Comparison of ENCODE assay signal across 16 mouse cellular contexts in genomic region chr1:22315537-22315936, GRCm38 (mm10).
DNase-seq lines count a peak whose midpoint lies in the region; ATAC-seq and TF ChIP-seq lines count a peak whose summit lies in the region.
"Had no signal": no experiment of that assay in that cellular context is flagged by ENCODE, and none has a peak within 500 bp of the region (broad histone marks: within the 10 kb centered on the region; RNA-seq: fewer than 3 reads in every experiment).

No protein-coding gene starts in this region.

- ATAC-seq in cerebellum, adult (ENCODE audit: insufficient number of reproducible peaks, low FRiP score, low TSS enrichment), result peak; percentile 58; the same call in 1 of the 2 replicates
- no peak for ATAC-seq in liver, embryonic 12.5 days
- ATAC-seq: CD4-positive, CD25-positive, alpha-beta regulatory T cell, adult 4 months; forebrain, embryonic 13.5 days had no signal

- DNase-seq in cerebellum, adult 2 months, result no peak
- peak; percentile 67 for DNase-seq in liver, adult 2 months (ENCODE audit: extremely low read depth, low read depth, low spot score)
- peak; percentile 6 for DNase-seq in ZHBTc4 (ENCODE audit: low read depth, low spot score)
- DNase-seq in kidney, postnatal 36 days, result peak; percentile 4 to 43
- DNase-seq in layer of hippocampus, postnatal 36 days, result no peak
- no peak for DNase-seq in gastrocnemius, postnatal 14 days
- DNase-seq: adrenal gland, adult 8-10 months; cerebellum, adult 11 months; cerebellum, postnatal 25 days; thymus, postnatal 4 days had no signal

- no peak for TF ChIP-seq CTCF in cerebellum, adult 2 months (IDR thresholded peaks at IDR 0.05; ENCODE audit: borderline replicate concordance, insufficient read depth, low read depth, low read length)
- no peak for TF ChIP-seq CTCF in liver, adult 2 months (IDR thresholded peaks at IDR 0.05; ENCODE audit: low read depth, low read length)

- intact Hi-C loops in gastrocnemius, postnatal 14 days (cut with DNase I; ENCODE audit: low total_unique reads), result no loop called here

- no peak overlapping the region for H3K27ac ChIP-seq in cerebellum, adult 2 months (ENCODE audit: insufficient read depth, low read length)
- no peak overlapping the region for H3K27ac ChIP-seq in liver, adult 2 months (replicated peaks; ENCODE audit: insufficient read depth, low read depth, low read length)
- H3K27ac ChIP-seq in liver, embryonic 12.5 days, result no peak overlapping the region
- H3K27ac ChIP-seq: forebrain, embryonic 13.5 days; limb, embryonic 12.5 days had no signal

- no peak for TF ChIP-seq POLR2A in cerebellum, adult 2 months (IDR thresholded peaks at IDR 0.05; ENCODE audit: borderline replicate concordance, insufficient read depth, low read length)
- no peak for TF ChIP-seq POLR2A in liver, adult 2 months (IDR thresholded peaks at IDR 0.05; ENCODE audit: extremely low read depth, insufficient read depth, low read length)

- no peak overlapping the region for H3K4me3 ChIP-seq in cerebellum, adult 2 months (replicated peaks; ENCODE audit: insufficient read depth, low read depth, low read length)
- no peak overlapping the region for H3K4me3 ChIP-seq in liver, adult 2 months (ENCODE audit: insufficient read depth, low read depth, low read length)
- no peak overlapping the region for H3K4me3 ChIP-seq in liver, embryonic 12.5 days
- H3K4me3 ChIP-seq: forebrain, embryonic 13.5 days; heart, embryonic 12.5 days; limb, embryonic 12.5 days had no signal

- H3K9me3 ChIP-seq in liver, embryonic 12.5 days (replicated peaks), result no peaks in the 10 kb centered on the region
- H3K9me3 ChIP-seq: forebrain, embryonic 13.5 days; heart, embryonic 12.5 days; limb, embryonic 12.5 days had no signal

- 32% methylated on average over 2 of the region's 2 CpGs for WGBS in cerebellum, adult 2 months
- 9% methylated on average over 2 of the region's 2 CpGs for WGBS in liver, adult 2 months
- 37% methylated on average over 2 of the region's 2 CpGs for WGBS in liver, embryonic 12.5 days (ENCODE audit: insufficient replicate concordance)

- no peaks in the 10 kb centered on the region; the same call in 1 of the 2 replicates for H3K4me1 ChIP-seq in cerebellum, adult 2 months (ENCODE audit: control insufficient read depth, insufficient read depth, low read length)
- H3K4me1 ChIP-seq in liver, adult 2 months (ENCODE audit: control insufficient read depth, insufficient read depth, low read length), result peaks cover 4% of the 10 kb centered on the region
- no peaks in the 10 kb centered on the region for H3K4me1 ChIP-seq in liver, embryonic 12.5 days
- H3K4me1 ChIP-seq: forebrain, embryonic 13.5 days; heart, embryonic 12.5 days had no signal

- H3K4me2 ChIP-seq in liver, embryonic 12.5 days, result no peak overlapping the region
- H3K4me2 ChIP-seq: forebrain, embryonic 13.5 days; heart, embryonic 12.5 days; limb, embryonic 12.5 days had no signal

- H3K79me2 ChIP-seq in liver, adult 2 months (ENCODE audit: control insufficient read depth, insufficient read depth, low read length), result no peaks in the 10 kb centered on the region

- H3K36me3 ChIP-seq in liver, adult 2 months (ENCODE audit: control insufficient read depth, insufficient read depth, low read length), result no peaks in the 10 kb centered on the region
- no peaks in the 10 kb centered on the region for H3K36me3 ChIP-seq in liver, embryonic 12.5 days
- H3K36me3 ChIP-seq: heart, embryonic 12.5 days; limb, embryonic 12.5 days had no signal

- no peak overlapping the region for H3K9ac ChIP-seq in liver, adult 2 months (ENCODE audit: low read depth, low read length)
- H3K9ac ChIP-seq in liver, embryonic 12.5 days, result no peak overlapping the region
- H3K9ac ChIP-seq: forebrain, embryonic 13.5 days; heart, embryonic 12.5 days; limb, embryonic 12.5 days had no signal

- H3K27me3 ChIP-seq in cerebellum, adult 2 months (ENCODE audit: control insufficient read depth, insufficient read depth, low read length), result no peaks in the 10 kb centered on the region
- no peaks in the 10 kb centered on the region for H3K27me3 ChIP-seq in liver, adult 2 months (ENCODE audit: control insufficient read depth, insufficient read depth, low read length)
- no peaks in the 10 kb centered on the region for H3K27me3 ChIP-seq in liver, embryonic 12.5 days (replicated peaks)
- H3K27me3 ChIP-seq: forebrain, embryonic 13.5 days; heart, embryonic 12.5 days; limb, embryonic 12.5 days had no signal

Comparison
In these comparisons a context has a peak if more than half of its experiments do, and no peak if none do; other contexts are left out.
1. DNase-seq: peak in liver, adult 2 months (single experiment), ZHBTc4 (single experiment) and kidney, postnatal 36 days (2 of 2); none in cerebellum, adult 2 months (0 of 2), layer of hippocampus, postnatal 36 days (0 of 2) and gastrocnemius, postnatal 14 days (single experiment).